Mouse (Mus musculus): ENCODE results near the gene Sgce. TPM values are rescaled to one million over a fixed set of nuclear protein-coding genes. Genes with fewer than 3 reads are reported as not detected.

The Sgce gene
- polyA plus RNA-seq, 1 experiment from 2014 or later, result 56.4 TPM

GRCm38 (mm10) chr6:4740511-4740910 lies 6.5 kb downstream of the Sgce start:
- Histone ChIP-seq H3K4me2 (peak overlapping the region; percentile 22; the same call in 1 of the 2 replicates), H3K27ac (peak overlapping the region; percentile 59), H3K4me3 (no peak overlapping the region), H3K27me3 (no peaks in the 10 kb centered on the region), H3K4me1 (peaks cover 61% of the 10 kb centered on the region), H3K9ac (no peak overlapping the region), H3K9me3 (replicated peaks) (no peaks in the 10 kb centered on the region), H3K36me3 (ENCODE audit: poor library complexity, severe bottlenecking) (no peaks in the 10 kb centered on the region)
- 7% methylated on average over 6 of the region's 6 CpGs for WGBS
- peak; percentile 51 for ATAC-seq

GRCm38 (mm10) chr6:4739522-4740355 lies 7.3 kb downstream of the Sgce start:
- Histone ChIP-seq H3K27ac (peak overlapping the region; percentile 6), H3K4me2 (peak overlapping the region; percentile 43)
- 2% methylated on average over 13 of the region's 13 CpGs for WGBS

GRCm38 (mm10) chr6:4738717-4739116 lies 8.3 kb downstream of the Sgce start:
- 0 out of 2 replicates have a peak overlapping the region, but pooled peaks have one; percentile 30 for H3K9ac ChIP-seq
- no peak for ATAC-seq
- peak overlapping the region; percentile 44; the same call in 1 of the 2 replicates for H3K27ac ChIP-seq
- H3K27me3 ChIP-seq, result no peaks in the 10 kb centered on the region
- H3K36me3 ChIP-seq (ENCODE audit: poor library complexity, severe bottlenecking), result no peaks in the 10 kb centered on the region
- H3K4me1 ChIP-seq, result peaks cover 69% of the 10 kb centered on the region
- no peak overlapping the region for H3K4me3 ChIP-seq
- no peaks in the 10 kb centered on the region for H3K9me3 ChIP-seq (replicated peaks)
- 7% methylated on average over 2 of the region's 2 CpGs for WGBS
- H3K4me2 ChIP-seq, result peak overlapping the region; percentile 39

More at GRCm38 (mm10) chr6:4739522-4740355, 7.3 kb downstream of the Sgce start:
- Histone ChIP-seq H3K4me1 (peaks cover 65% of the 10 kb centered on the region), H3K9me3 (replicated peaks) (no peaks in the 10 kb centered on the region), H3K36me3 (ENCODE audit: poor library complexity, severe bottlenecking) (no peaks in the 10 kb centered on the region), H3K4me3 (0 out of 2 replicates have a peak overlapping the region, but pooled peaks have one; percentile 1), H3K9ac (no peak overlapping the region), H3K27me3 (no peaks in the 10 kb centered on the region)
- ATAC-seq, result peak; percentile 63

- peak overlapping the region; percentile 39 for H3K4me2 ChIP-seq
- peaks cover 69% of the 10 kb centered on the region for H3K4me1 ChIP-seq
- no peaks in the 10 kb centered on the region for H3K27me3 ChIP-seq
- WGBS, result 13% methylated on average over 11 of the region's 11 CpGs
- no peak overlapping the region for H3K27ac ChIP-seq
- H3K9ac ChIP-seq, result peak overlapping the region; percentile 46; the same call in 1 of the 2 replicates
- H3K36me3 ChIP-seq (ENCODE audit: poor library complexity, severe bottlenecking), result no peaks in the 10 kb centered on the region
- H3K4me3 ChIP-seq, result no peak overlapping the region
- no peaks in the 10 kb centered on the region for H3K9me3 ChIP-seq (replicated peaks)
- peak; percentile 50 for ATAC-seq
Observed at GRCm38 (mm10) chr6:4738034-4738629, 8.9 kb downstream of the Sgce start.

GRCm38 (mm10) chr6:4736372-4736771 lies 10.6 kb downstream of the Sgce start:
- no peaks in the 10 kb centered on the region for H3K36me3 ChIP-seq (ENCODE audit: poor library complexity, severe bottlenecking)
- no peak overlapping the region for H3K4me3 ChIP-seq
- no peaks in the 10 kb centered on the region for H3K27me3 ChIP-seq
- H3K4me1 ChIP-seq, result peaks cover 54% of the 10 kb centered on the region
- no peak overlapping the region for H3K9ac ChIP-seq
- 81% methylated on average over 9 of the region's 9 CpGs for WGBS
- ATAC-seq, result no peak
- no peak overlapping the region for H3K27ac ChIP-seq
- H3K4me2 ChIP-seq, result no peak overlapping the region
- H3K9me3 ChIP-seq (replicated peaks), result no peaks in the 10 kb centered on the region

- no peaks in the 10 kb centered on the region for H3K9me3 ChIP-seq (replicated peaks)
- 87% methylated on average over 8 of the region's 8 CpGs for WGBS
- no peaks in the 10 kb centered on the region for H3K36me3 ChIP-seq (ENCODE audit: poor library complexity, severe bottlenecking)
- no peak overlapping the region for H3K4me3 ChIP-seq
- ATAC-seq, result no peak
- H3K27ac ChIP-seq, result no peak overlapping the region
- no peaks in the 10 kb centered on the region for H3K27me3 ChIP-seq
- H3K4me1 ChIP-seq, result peaks cover 25% of the 10 kb centered on the region
- no peak overlapping the region for H3K4me2 ChIP-seq
- no peak overlapping the region for H3K9ac ChIP-seq
Observed at GRCm38 (mm10) chr6:4733208-4733607, 13.8 kb downstream of the Sgce start.

GRCm38 (mm10) chr6:4731675-4732074 lies 15.3 kb downstream of the Sgce start:
- H3K9ac ChIP-seq, result no peak overlapping the region
- H3K4me2 ChIP-seq, result no peak overlapping the region
- WGBS, result 81% methylated on average over 8 of the region's 8 CpGs
- H3K4me1 ChIP-seq, result peaks cover 12% of the 10 kb centered on the region
- no peak for ATAC-seq
- no peaks in the 10 kb centered on the region for H3K9me3 ChIP-seq (replicated peaks)
- no peak overlapping the region for H3K4me3 ChIP-seq
- no peak overlapping the region for H3K27ac ChIP-seq
- H3K36me3 ChIP-seq (ENCODE audit: poor library complexity, severe bottlenecking), result no peaks in the 10 kb centered on the region
- no peaks in the 10 kb centered on the region for H3K27me3 ChIP-seq

GRCm38 (mm10) chr6:4728305-4728704 lies 18.7 kb downstream of the Sgce start:
- Histone ChIP-seq H3K9ac (no peak overlapping the region), H3K4me3 (no peak overlapping the region), H3K36me3 (ENCODE audit: poor library complexity, severe bottlenecking) (no peaks in the 10 kb centered on the region), H3K4me1 (peaks cover 9% of the 10 kb centered on the region), H3K27me3 (no peaks in the 10 kb centered on the region), H3K27ac (no peak overlapping the region), H3K4me2 (no peak overlapping the region), H3K9me3 (replicated peaks) (no peaks in the 10 kb centered on the region)
- ATAC-seq, result no peak
- WGBS, result 96% methylated on average over 2 of the region's 2 CpGs

- no peak overlapping the region for H3K9ac ChIP-seq
- 61% methylated on average over 15 of the region's 15 CpGs for WGBS
- H3K4me2 ChIP-seq, result no peak overlapping the region
- no peak for ATAC-seq
- no peak overlapping the region for H3K27ac ChIP-seq
- H3K9me3 ChIP-seq (replicated peaks), result no peaks in the 10 kb centered on the region
- no peaks in the 10 kb centered on the region for H3K27me3 ChIP-seq
- H3K4me1 ChIP-seq, result peaks cover 26% of the 10 kb centered on the region
- no peak overlapping the region for H3K4me3 ChIP-seq
- H3K36me3 ChIP-seq (ENCODE audit: poor library complexity, severe bottlenecking), result no peaks in the 10 kb centered on the region
Observed at GRCm38 (mm10) chr6:4723998-4724757, 22.8 kb downstream of the Sgce start.

GRCm38 (mm10) chr6:4722739-4723138 lies 24.3 kb downstream of the Sgce start:
- H3K27ac ChIP-seq, result no peak overlapping the region
- 77% methylated on average over 13 of the region's 13 CpGs for WGBS
- no peak for ATAC-seq

GRCm38 (mm10) chr6:4722142-4722541 lies 24.9 kb downstream of the Sgce start:
- Histone ChIP-seq H3K36me3 (ENCODE audit: poor library complexity, severe bottlenecking) (no peaks in the 10 kb centered on the region), H3K9me3 (replicated peaks) (no peaks in the 10 kb centered on the region), H3K27me3 (no peaks in the 10 kb centered on the region), H3K4me1 (peaks cover 26% of the 10 kb centered on the region), H3K4me3 (no peak overlapping the region), H3K27ac (no peak overlapping the region), H3K4me2 (no peak overlapping the region), H3K9ac (no peak overlapping the region)
- 26% methylated on average over 6 of the region's 6 CpGs for whole genome bisulfite sequencing
- ATAC-seq, result peak; percentile 41; the same call in 1 of the 2 replicates

More at GRCm38 (mm10) chr6:4722739-4723138, 24.3 kb downstream of the Sgce start:
- no peak overlapping the region for H3K4me3 ChIP-seq
- peaks cover 26% of the 10 kb centered on the region for H3K4me1 ChIP-seq
- H3K27me3 ChIP-seq, result no peaks in the 10 kb centered on the region
- no peaks in the 10 kb centered on the region for H3K36me3 ChIP-seq (ENCODE audit: poor library complexity, severe bottlenecking)
- H3K9me3 ChIP-seq (replicated peaks), result no peaks in the 10 kb centered on the region
- H3K9ac ChIP-seq, result no peak overlapping the region
- no peak overlapping the region for H3K4me2 ChIP-seq

GRCm38 (mm10) chr6:4717344-4717743 lies 29.7 kb downstream of the Sgce start:
- H3K4me1 ChIP-seq, result peaks cover 9% of the 10 kb centered on the region
- 84% methylated on average over 2 of the region's 2 CpGs for WGBS
- H3K27me3 ChIP-seq, result no peaks in the 10 kb centered on the region
- H3K36me3 ChIP-seq (ENCODE audit: poor library complexity, severe bottlenecking), result no peaks in the 10 kb centered on the region; the same call in 1 of the 2 replicates
- H3K27ac ChIP-seq, result no peak overlapping the region
- H3K4me3 ChIP-seq, result no peak overlapping the region
- ATAC-seq, result no peak
- H3K4me2 ChIP-seq, result no peak overlapping the region
- no peaks in the 10 kb centered on the region for H3K9me3 ChIP-seq (replicated peaks)
- no peak overlapping the region for H3K9ac ChIP-seq

Measured in forebrain, embryonic 13.5 days (tissue).